Mouse (Mus musculus): ENCODE data around the gene Fbxl8. TPM values are rescaled to one million over a fixed set of nuclear protein-coding genes. Genes with fewer than 3 reads are reported as not detected.

The Fbxl8 gene
- polyA plus RNA-seq, 1 experiment from 2014 or later: 0.96 TPM

DNA sequence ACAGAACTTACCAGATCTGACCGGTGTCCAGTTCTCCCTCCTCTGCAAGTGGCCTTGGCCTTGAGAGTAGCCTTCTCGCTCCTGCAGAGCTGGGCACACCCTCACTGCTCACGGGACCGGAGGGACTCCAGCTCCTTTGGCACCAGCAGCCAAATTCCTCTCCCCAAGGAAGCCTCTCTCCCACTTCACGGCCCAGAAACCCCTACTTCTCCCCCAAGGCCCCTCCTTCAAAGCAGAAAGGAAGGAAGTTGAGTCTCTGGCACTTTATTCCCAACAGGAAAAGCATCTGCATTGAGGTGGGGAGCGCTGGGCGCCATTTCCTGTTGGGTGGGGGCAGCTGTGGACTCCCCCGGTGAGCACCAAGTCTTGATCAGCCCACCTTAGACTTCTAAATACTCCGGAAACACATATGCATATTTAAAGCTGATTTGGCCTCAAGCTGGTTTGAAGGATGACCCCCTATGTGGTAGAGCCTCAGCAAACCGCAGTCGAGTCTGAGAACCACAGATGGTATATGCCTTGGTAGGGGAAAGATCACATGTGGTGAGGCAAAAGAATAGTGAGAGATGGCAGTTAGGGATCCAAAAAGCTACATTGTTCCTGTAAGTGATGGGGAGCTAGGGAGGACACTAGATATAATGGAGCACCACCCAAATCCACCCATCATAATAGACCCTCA, 31.6 kb downstream of the Fbxl8 start, which contains the start of gene Exoc3l:
Exoc3l (minus strand) TSS at position 207 of the 679 bp plus-strand sequence.
- H3K4me3 ChIP-seq (replicated peaks; ENCODE audit: low read length): no peak within 1 kb of the TSS; the same call in 1 of the 2 replicates

DNA sequence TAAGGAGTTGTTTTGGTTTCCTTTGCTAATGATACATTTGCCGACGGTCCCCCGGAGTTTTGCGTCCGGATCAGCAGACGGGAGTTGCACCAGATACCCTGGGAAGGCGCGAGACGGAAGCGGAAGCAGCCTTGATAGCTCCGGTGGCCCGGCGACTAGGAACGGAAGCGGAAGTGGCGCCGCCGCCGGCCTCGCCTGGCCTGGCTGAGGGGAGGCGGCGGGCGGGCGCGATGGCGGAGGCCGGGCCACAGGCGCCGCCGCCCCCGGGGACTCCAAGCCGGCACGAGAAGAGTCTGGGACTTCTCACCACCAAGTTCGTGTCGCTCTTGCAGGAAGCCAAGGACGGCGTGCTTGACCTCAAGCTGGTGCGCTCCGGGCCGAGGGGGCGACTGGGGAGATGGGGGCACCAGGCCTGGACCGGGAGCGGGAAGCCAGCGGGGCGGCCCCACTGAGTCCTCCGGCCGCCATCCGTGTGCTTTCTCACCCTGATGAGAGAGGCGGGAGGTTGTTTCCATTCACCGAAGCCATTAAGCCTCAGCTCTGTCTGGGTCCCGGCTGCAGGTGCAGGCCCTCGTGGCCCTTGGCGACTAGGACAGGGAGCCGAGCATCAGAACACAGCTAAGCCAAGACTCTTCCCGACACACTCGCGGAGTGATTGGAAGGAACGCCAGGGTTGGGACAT, 33.2 kb downstream of the Fbxl8 start, which contains the start of gene E2f4:
E2f4 (plus strand) TSS at position 153 of the 682 bp plus-strand sequence.
- peaks cover 21% of the 10 kb centered on the region for H3K36me3 ChIP-seq (ENCODE audit: control insufficient read depth, insufficient read depth)

More for the DNA sequence above, 31.6 kb downstream of the Fbxl8 start, which contains the start of gene Exoc3l:
- 76% methylated on average over 11 of the region's 11 CpGs for WGBS
- peaks cover 9% of the 10 kb centered on the region for H3K36me3 ChIP-seq (ENCODE audit: control insufficient read depth, insufficient read depth)
- ATAC-seq: no peak
- peaks cover 20% of the 10 kb centered on the region for H3K4me1 ChIP-seq (replicated peaks; ENCODE audit: control insufficient read depth, insufficient read depth, low read length)
- H3K9me3 ChIP-seq (ENCODE audit: control insufficient read depth, low read length): no peaks in the 10 kb centered on the region
- H3K27ac ChIP-seq (ENCODE audit: low read length): no peak within 1 kb of the TSS
- H3K27me3 ChIP-seq (replicated peaks; ENCODE audit: control insufficient read depth, insufficient read depth, low read length): no peaks in the 10 kb centered on the region
- H3K9ac ChIP-seq (replicated peaks; ENCODE audit: low read depth, low read length): no peak within 1 kb of the TSS
- H3K4me2 ChIP-seq (ENCODE audit: low read length): peak within 1 kb of the TSS; percentile 89

DNA sequence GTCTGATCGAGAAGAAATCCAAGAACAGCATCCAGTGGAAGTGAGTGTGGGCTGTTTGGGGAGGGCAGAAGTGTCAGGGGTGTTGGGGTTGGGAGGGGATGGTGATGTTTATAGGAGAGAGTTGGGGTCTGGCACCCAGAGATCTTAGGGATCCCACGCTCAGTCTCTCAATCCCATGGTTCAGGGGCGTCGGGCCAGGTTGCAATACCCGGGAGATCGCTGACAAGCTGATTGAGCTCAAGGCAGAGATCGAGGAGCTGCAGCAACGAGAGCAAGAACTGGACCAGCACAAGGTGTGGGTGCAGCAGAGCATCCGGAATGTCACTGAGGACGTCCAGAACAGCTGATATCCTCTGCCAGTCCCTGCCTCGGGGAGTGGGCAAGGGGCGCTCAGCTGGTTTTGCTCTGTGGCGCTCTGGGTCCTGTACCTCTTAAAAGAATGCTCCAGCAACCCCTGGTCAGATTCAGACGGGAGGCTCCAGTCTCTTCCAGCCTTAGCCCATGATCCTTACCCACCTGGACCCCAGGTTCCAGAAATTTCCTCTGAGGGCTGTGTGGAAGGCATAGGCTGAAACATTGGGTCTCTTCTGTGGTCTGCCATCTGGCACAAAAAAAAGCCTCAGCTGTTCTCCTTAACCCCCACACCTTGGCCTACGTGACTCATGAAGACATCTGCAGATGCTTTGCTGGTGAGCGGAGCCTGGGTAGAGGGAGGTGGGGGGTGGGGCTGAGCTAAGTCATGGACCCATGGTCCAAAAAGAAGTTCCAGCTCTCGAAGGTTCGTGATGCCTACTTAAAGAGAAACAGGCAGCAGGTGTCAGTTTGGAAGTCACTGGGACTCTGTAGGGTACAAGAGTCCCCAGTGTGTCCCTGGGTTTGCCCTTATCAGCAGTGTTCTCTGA, 34.2 kb downstream of the Fbxl8 start:
- 64% methylated on average over 18 of the region's 18 CpGs for WGBS
- Histone ChIP-seq H3K27me3 (replicated peaks; ENCODE audit: control insufficient read depth, insufficient read depth, low read length) (no peaks in the 10 kb centered on the region), H3K9me3 (ENCODE audit: control insufficient read depth, low read length) (no peaks in the 10 kb centered on the region), H3K4me2 (ENCODE audit: low read length) (peak overlapping the region; percentile 89), H3K9ac (replicated peaks; ENCODE audit: low read depth, low read length) (peak overlapping the region; percentile 88), H3K36me3 (ENCODE audit: control insufficient read depth, insufficient read depth) (peaks cover 25% of the 10 kb centered on the region), H3K4me3 (replicated peaks; ENCODE audit: low read length) (peak overlapping the region; percentile 89), H3K4me1 (replicated peaks; ENCODE audit: control insufficient read depth, insufficient read depth, low read length) (peaks cover 20% of the 10 kb centered on the region), H3K27ac (ENCODE audit: low read length) (no peak overlapping the region)
- ATAC-seq: no peak

More for the DNA sequence above, 33.2 kb downstream of the Fbxl8 start, which contains the start of gene E2f4:
- Histone ChIP-seq H3K27ac (ENCODE audit: low read length) (peak within 1 kb of the TSS; percentile 54; the same call in 1 of the 2 replicates), H3K4me3 (replicated peaks; ENCODE audit: low read length) (peak within 1 kb of the TSS; percentile 89), H3K9ac (replicated peaks; ENCODE audit: low read depth, low read length) (peak within 1 kb of the TSS; percentile 88), H3K27me3 (replicated peaks; ENCODE audit: control insufficient read depth, insufficient read depth, low read length) (no peaks in the 10 kb centered on the region), H3K9me3 (ENCODE audit: control insufficient read depth, low read length) (no peaks in the 10 kb centered on the region), H3K4me2 (ENCODE audit: low read length) (peak within 1 kb of the TSS; percentile 89), H3K4me1 (replicated peaks; ENCODE audit: control insufficient read depth, insufficient read depth, low read length) (peaks cover 20% of the 10 kb centered on the region)
- under 1% methylated on average over 56 of the region's 58 CpGs for WGBS
- ATAC-seq: peak; percentile 95

- H3K4me1 ChIP-seq (replicated peaks; ENCODE audit: control insufficient read depth, insufficient read depth, low read length): peaks cover 20% of the 10 kb centered on the region
- no peaks in the 10 kb centered on the region for H3K9me3 ChIP-seq (ENCODE audit: control insufficient read depth, low read length)
- no peak overlapping the region for H3K4me2 ChIP-seq (ENCODE audit: low read length)
- H3K27me3 ChIP-seq (replicated peaks; ENCODE audit: control insufficient read depth, insufficient read depth, low read length): no peaks in the 10 kb centered on the region
- ATAC-seq: no peak
- H3K4me3 ChIP-seq (replicated peaks; ENCODE audit: low read length): no peak overlapping the region
- no peak overlapping the region for H3K9ac ChIP-seq (replicated peaks; ENCODE audit: low read depth, low read length)
- H3K36me3 ChIP-seq (ENCODE audit: control insufficient read depth, insufficient read depth): peaks cover 29% of the 10 kb centered on the region
- WGBS: 96% methylated on average over 8 of the region's 8 CpGs
- no peak overlapping the region for H3K27ac ChIP-seq (ENCODE audit: low read length)
Observed at GRCm38 (mm10) chr8:105299962-105300361, 35.5 kb downstream of the Fbxl8 start.

GRCm38 (mm10) chr8:105303396-105303795, 38.9 kb downstream of the Fbxl8 start:
- Histone ChIP-seq H3K9ac (replicated peaks; ENCODE audit: low read depth, low read length) (no peak overlapping the region), H3K27me3 (replicated peaks; ENCODE audit: control insufficient read depth, insufficient read depth, low read length) (no peaks in the 10 kb centered on the region), H3K4me1 (replicated peaks; ENCODE audit: control insufficient read depth, insufficient read depth, low read length) (peaks cover 20% of the 10 kb centered on the region), H3K36me3 (ENCODE audit: control insufficient read depth, insufficient read depth) (peaks cover 37% of the 10 kb centered on the region), H3K27ac (ENCODE audit: low read length) (no peak overlapping the region), H3K9me3 (ENCODE audit: control insufficient read depth, low read length) (no peaks in the 10 kb centered on the region), H3K4me2 (ENCODE audit: low read length) (no peak overlapping the region), H3K4me3 (replicated peaks; ENCODE audit: low read length) (no peak overlapping the region)
- WGBS: 87% methylated on average over 8 of the region's 8 CpGs
- no peak for ATAC-seq

- ATAC-seq: no peak
- Histone ChIP-seq H3K4me1 (replicated peaks; ENCODE audit: control insufficient read depth, insufficient read depth, low read length) (peaks cover 15% of the 10 kb centered on the region), H3K27me3 (replicated peaks; ENCODE audit: control insufficient read depth, insufficient read depth, low read length) (no peaks in the 10 kb centered on the region), H3K4me3 (replicated peaks; ENCODE audit: low read length) (no peak overlapping the region), H3K4me2 (ENCODE audit: low read length) (no peak overlapping the region), H3K9me3 (ENCODE audit: control insufficient read depth, low read length) (no peaks in the 10 kb centered on the region), H3K9ac (replicated peaks; ENCODE audit: low read depth, low read length) (no peak overlapping the region), H3K27ac (ENCODE audit: low read length) (no peak overlapping the region), H3K36me3 (ENCODE audit: control insufficient read depth, insufficient read depth) (peaks cover 37% of the 10 kb centered on the region)
- WGBS: 86% methylated on average over 9 of the region's 9 CpGs
Observed at GRCm38 (mm10) chr8:105303874-105304273, 39.4 kb downstream of the Fbxl8 start.

- peak; percentile 21; the same call in 1 of the 2 replicates for ATAC-seq
- H3K4me1 ChIP-seq (replicated peaks; ENCODE audit: control insufficient read depth, insufficient read depth, low read length): peaks cover 8% of the 10 kb centered on the region
- no peak overlapping the region for H3K4me2 ChIP-seq (ENCODE audit: low read length)
- H3K27ac ChIP-seq (ENCODE audit: low read length): no peak overlapping the region
- H3K4me3 ChIP-seq (replicated peaks; ENCODE audit: low read length): no peak overlapping the region
- H3K36me3 ChIP-seq (ENCODE audit: control insufficient read depth, insufficient read depth): peaks cover 37% of the 10 kb centered on the region
- H3K9ac ChIP-seq (replicated peaks; ENCODE audit: low read depth, low read length): no peak overlapping the region
- no peaks in the 10 kb centered on the region for H3K9me3 ChIP-seq (ENCODE audit: control insufficient read depth, low read length)
- 68% methylated on average over 9 of the region's 9 CpGs for WGBS
- H3K27me3 ChIP-seq (replicated peaks; ENCODE audit: control insufficient read depth, insufficient read depth, low read length): no peaks in the 10 kb centered on the region
Observed at GRCm38 (mm10) chr8:105304325-105305210, 40.1 kb downstream of the Fbxl8 start.

All from forebrain, embryonic 16.5 days (tissue).